Mouse (Mus musculus) kidney, adult 2 months (tissue): ENCODE data around the gene Nit1. TPM values are rescaled to one million over a fixed set of nuclear protein-coding genes. Genes with fewer than 3 reads are reported as not detected.

ENCODE experiments used
- DNase-seq: peaks from one replicate; pipeline ENCODE4 v3.0.0; 2021
- H3K27ac ChIP-seq: fragments of 200-500 bp; 2 replicates; pipeline ENCODE4 v1.5.1; 2012; ENCODE audit warnings: low read depth, low read length, control low read depth, inconsistent platforms; ENCODE audit not compliant: insufficient read depth
- H3K27me3 ChIP-seq: fragments of 200-500 bp; replicated peaks from 2 replicates; pipeline ENCODE4 v1.6.1; 2012; ENCODE audit warnings: mild to moderate bottlenecking, moderate library complexity, low read length, inconsistent platforms; ENCODE audit not compliant: control insufficient read depth, insufficient read depth
- H3K36me3 ChIP-seq: fragments of 200-500 bp; 2 replicates; pipeline ENCODE4 v1.6.1; 2012; ENCODE audit warnings: mild to moderate bottlenecking, moderate library complexity, low read length, inconsistent platforms; ENCODE audit not compliant: control insufficient read depth, insufficient read depth
- H3K4me1 ChIP-seq: fragments of 200-500 bp; 2 replicates; pipeline ENCODE4 v1.6.1; 2011; ENCODE audit warnings: low read length; ENCODE audit not compliant: control insufficient read depth, insufficient read depth
- H3K4me3 ChIP-seq: fragments of 200-500 bp; 2 replicates; pipeline ENCODE4 v1.5.1; 2011; ENCODE audit warnings: mild to moderate bottlenecking, low read depth, low read length, control low read depth; ENCODE audit not compliant: insufficient read depth
- CTCF ChIP-seq: fragments of 200-500 bp; conservative IDR thresholded peaks from 2 replicates; pipeline ENCODE4 v1.5.1; 2011; ENCODE audit warnings: low read depth, mild to moderate bottlenecking, control low read depth, low read length, moderate library complexity, mixed read lengths; ENCODE audit not compliant: insufficient read depth, insufficient read length
- POLR2A ChIP-seq: fragments of 200-500 bp; IDR thresholded peaks from one replicate; pipeline ENCODE4 v1.6.1; 2011; ENCODE audit warnings: low read depth, low read length, control low read depth
- WGBS: fragments of 180-500 bp; shearing (Covaris S2); methylation state at CpG from one replicate; pipeline ENCODE4 v1.1.7; 2018; 5-methylcytosine and 5-hydroxymethylcytosine counted together
- polyA plus RNA-seq: library from polyadenylated mRNA; depleted of rRNA; stranded (reverse); fragments of >200 nt; gene quantifications from 2 replicates; pipeline ENCODE4 v1.2.3, GENCODE M21; 2012

Gene Nit1
- polyA plus RNA-seq, 1 experiment, result 207 TPM

DNA sequence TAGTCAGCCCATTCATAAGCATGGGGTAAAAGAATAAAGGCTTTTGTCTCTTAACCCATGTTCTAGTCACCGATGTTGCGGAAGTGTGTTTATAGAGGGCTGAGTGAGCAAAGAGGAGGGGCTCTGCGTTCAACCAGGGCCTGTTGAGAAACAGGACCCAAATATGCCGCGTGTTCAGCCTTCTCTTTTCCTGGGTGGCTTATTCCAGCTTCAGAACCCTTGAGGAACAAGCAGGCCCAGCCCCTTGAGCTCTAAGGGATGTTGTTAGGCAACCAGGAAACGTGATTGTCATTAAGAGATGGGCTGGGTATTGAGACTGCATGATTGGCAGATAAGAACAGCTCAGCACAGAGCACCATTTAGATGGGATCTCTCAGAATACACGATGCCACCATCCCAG, 20.5 kb upstream of the Nit1 start:
- Histone ChIP-seq H3K27ac (no peak overlapping the region), H3K27me3 (no peaks in the 10 kb centered on the region), H3K36me3 (no peaks in the 10 kb centered on the region), H3K4me3 (no peak overlapping the region), H3K4me1 (no peaks in the 10 kb centered on the region; the same call in 1 of the 2 replicates)
- no peak for DNase-seq
- TF ChIP-seq CTCF (no peak), POLR2A (no peak)
- 67% methylated on average over 7 of the region's 7 CpGs for WGBS

DNA sequence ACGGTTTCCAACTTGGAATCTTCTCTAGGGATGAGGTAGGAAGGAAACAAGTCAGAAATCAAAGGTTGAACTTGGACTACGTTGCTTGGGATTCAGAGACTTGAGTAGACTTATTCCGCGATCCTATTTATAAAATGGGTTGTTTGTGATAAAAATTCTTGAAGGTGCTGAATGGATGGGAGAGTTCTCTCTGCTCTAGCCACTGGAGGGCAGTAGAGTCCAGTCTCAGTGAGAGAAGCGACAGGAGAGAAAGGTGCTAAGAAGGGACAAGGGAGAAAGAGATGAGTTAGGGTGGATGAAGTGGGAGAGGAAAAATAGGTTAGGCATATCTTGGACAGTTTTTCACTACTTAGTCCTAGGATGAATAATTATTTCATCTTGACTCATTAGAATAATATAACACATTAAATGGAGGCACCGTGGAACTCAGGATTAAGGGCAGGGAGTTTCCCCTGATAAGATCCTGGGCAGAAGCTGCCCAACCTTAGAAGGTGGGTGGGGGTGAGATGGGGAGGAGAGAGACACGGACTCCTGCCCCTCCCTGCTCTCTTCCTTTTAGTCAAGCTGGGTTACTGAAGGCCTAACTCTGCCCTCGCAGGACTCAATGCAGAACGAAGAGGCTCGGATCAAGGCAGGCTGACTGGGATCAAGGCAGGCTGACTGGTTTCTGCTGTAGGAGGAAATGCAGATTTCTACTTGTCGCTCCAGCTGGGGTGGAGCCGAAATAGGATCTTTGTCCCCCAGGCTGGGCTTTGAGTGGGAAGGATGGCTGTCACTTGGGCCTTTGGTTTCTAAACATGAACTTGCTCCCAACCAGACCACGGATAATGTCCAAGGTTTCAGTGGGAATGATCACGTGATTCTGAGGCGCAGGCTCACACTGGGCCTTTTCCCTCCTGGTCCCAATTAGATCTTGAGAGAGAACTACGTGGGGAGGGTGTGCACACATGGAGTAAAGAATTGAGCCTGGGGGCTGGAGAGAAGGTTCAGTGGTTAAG, 16.0 kb upstream of the Nit1 start:
- no peaks in the 10 kb centered on the region; the same call in 1 of the 2 replicates for H3K4me1 ChIP-seq
- H3K27me3 ChIP-seq, result no peaks in the 10 kb centered on the region
- DNase-seq, result peak; percentile 78
- H3K27ac ChIP-seq, result peak overlapping the region; percentile 58; the same call in 1 of the 2 replicates
- H3K4me3 ChIP-seq, result peak overlapping the region; percentile 69
- no peaks in the 10 kb centered on the region for H3K36me3 ChIP-seq
- TF ChIP-seq CTCF (peak; percentile 86), POLR2A (no peak)
- WGBS, result 37% methylated on average over 16 of the region's 16 CpGs

DNA sequence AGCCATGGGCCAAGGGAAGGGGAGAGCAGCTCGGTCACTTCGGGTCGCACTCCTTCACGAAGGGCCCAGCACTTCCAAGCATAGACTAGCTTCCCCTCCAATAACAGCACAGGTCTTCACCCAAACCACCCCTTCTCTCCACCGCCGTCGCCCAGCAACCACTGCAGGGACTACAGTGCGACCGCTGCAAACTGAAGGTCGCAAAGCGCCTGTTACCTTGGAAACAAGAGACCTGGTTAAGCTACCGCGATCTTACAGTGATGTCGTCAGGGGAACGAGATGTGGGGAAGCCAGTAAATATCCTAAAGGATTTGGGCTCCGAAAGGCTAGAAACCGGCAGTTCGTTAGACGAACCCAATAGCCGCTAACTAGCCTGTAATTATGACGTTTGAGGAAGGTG, 15.2 kb upstream of the Nit1 start, which contains the start of gene Klhdc9:
Klhdc9 (minus strand) TSS at position 143 of the 400 bp plus-strand sequence.
- Histone ChIP-seq H3K36me3 (no peaks in the 10 kb centered on the region), H3K4me1 (no peaks in the 10 kb centered on the region; the same call in 1 of the 2 replicates), H3K27me3 (no peaks in the 10 kb centered on the region), H3K27ac (peak within 1 kb of the TSS; percentile 58; the same call in 1 of the 2 replicates), H3K4me3 (peak within 1 kb of the TSS; percentile 69)
- WGBS, result 2% methylated on average over 21 of the region's 21 CpGs
- peak; percentile 90 for DNase-seq
- TF ChIP-seq CTCF (no peak), POLR2A (no peak)

DNA sequence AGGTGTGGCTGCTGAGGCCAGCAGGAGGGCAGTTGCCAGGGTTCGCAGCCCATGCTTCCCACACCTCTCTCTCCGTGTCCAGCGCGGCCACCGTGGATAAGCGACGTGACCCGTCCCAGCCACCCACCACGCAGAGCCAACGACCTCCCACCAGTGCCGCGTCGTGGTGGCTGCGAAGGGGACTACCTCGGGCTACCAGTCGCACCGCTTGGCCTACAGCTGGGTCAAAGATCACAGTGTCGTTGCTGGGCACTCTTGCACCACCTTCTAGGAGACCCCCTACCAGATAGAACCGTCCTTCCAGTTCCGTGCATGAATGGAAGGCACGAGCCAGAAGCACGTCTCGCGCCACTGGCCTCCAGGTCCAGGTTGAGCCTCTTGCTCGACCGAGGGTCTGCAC, 14.8 kb upstream of the Nit1 start:
- 8% methylated on average over 26 of the region's 26 CpGs for WGBS

DNA sequence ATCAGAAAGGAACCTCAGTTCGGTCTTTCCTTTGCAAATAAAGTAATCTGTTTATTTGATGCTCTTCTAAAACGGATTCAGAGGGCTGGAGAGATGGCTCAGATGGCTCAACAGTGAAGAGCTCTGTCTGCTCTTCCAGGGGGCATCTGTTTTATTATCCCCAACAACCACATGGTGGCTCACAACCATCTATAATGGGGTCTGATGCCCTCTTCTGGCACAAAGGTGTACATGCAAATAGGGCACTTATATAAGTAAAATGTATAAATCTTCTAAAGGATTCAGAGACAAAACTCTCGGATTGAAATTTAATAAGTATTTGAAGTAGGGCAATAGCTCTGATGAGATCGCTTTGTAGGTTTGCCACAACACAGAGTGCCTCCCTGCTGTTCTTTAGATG, 13.0 kb upstream of the Nit1 start:
- Histone ChIP-seq H3K36me3 (no peaks in the 10 kb centered on the region), H3K4me3 (no peak overlapping the region), H3K27ac (no peak overlapping the region), H3K27me3 (no peaks in the 10 kb centered on the region), H3K4me1 (no peaks in the 10 kb centered on the region; the same call in 1 of the 2 replicates)
- peak; percentile 37 for DNase-seq
- 57% methylated on average over 4 of the region's 4 CpGs for WGBS
- TF ChIP-seq CTCF (peak; percentile 37; the same call in 1 of the 2 replicates), POLR2A (no peak)

More for the DNA sequence above, 14.8 kb upstream of the Nit1 start:
- Histone ChIP-seq H3K4me3 (peak overlapping the region; percentile 69), H3K27me3 (no peaks in the 10 kb centered on the region), H3K27ac (peak overlapping the region; percentile 11; the same call in 1 of the 2 replicates), H3K4me1 (no peaks in the 10 kb centered on the region; the same call in 1 of the 2 replicates), H3K36me3 (no peaks in the 10 kb centered on the region)
- DNase-seq, result no peak
- TF ChIP-seq POLR2A, result no peak
- TF ChIP-seq CTCF, result no peak

DNA sequence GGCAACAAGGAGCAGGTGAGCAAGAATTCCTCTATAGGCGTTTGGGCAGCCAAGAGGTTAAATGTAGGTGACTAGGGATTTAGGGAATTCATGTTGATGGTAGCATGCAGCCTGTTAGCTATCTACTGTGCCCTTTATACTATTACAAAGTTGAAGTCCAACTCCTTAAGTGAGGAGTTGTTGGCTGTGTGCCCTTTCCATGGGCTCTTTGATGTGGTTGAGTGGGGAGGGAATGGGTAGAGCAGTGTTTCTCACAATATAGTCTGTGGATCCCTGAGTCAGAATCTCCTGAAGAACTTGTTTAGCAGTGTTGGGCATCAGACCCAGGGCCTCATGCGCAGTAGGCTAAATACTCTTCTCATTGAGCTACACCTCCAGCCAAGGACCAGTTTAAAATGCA, 11.4 kb upstream of the Nit1 start:
- DNase-seq, result no peak
- no peak overlapping the region for H3K4me3 ChIP-seq
- no peaks in the 10 kb centered on the region; the same call in 1 of the 2 replicates for H3K4me1 ChIP-seq
- H3K27me3 ChIP-seq, result no peaks in the 10 kb centered on the region
- WGBS, result 74% methylated on average over 2 of the region's 2 CpGs
- TF ChIP-seq POLR2A (no peak), CTCF (no peak)
- H3K36me3 ChIP-seq, result no peaks in the 10 kb centered on the region
- no peak overlapping the region for H3K27ac ChIP-seq

DNA sequence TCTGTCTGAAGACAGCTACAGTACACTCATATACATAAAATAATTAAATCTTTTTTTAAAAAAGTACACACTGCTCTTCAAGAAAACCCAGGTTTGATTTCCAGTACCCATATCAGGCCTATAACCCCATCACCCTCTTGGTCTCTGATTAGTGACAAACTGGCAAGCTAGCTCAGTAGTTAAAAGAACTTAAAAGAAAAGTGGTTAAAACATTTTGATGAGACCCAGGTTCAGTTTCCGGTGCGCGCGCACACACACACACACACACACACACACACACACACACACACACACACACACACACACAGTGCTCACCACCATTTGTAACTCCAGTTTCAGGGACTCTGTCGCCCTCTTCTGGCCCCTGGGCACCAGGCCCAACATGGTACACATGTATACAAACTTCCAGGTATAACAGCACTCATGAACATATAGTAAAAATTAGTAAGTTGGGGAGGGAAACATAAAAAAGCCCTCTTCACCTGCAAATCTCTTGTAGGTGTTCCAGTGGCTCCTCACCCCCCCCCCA, 10.4 kb upstream of the Nit1 start:
- Histone ChIP-seq H3K4me1 (no peaks in the 10 kb centered on the region; the same call in 1 of the 2 replicates), H3K27me3 (no peaks in the 10 kb centered on the region), H3K4me3 (no peak overlapping the region), H3K36me3 (no peaks in the 10 kb centered on the region), H3K27ac (no peak overlapping the region)
- WGBS, result 75% methylated on average over 5 of the region's 5 CpGs
- peak; percentile 33 for DNase-seq
- TF ChIP-seq CTCF (peak; percentile 66), POLR2A (no peak)
